Mouse (Mus musculus) lung, postnatal 0 days (tissue): ENCODE measurements at regions not wholly inside any gene's neighbourhood (a gene's known extent, or its start where the extent isn't known, plus 50 kb on each side); places are given as distances from the start of the nearest gene placed in this dataset.

Experiments
- CTCF ChIP-seq: IDR thresholded peaks from 2 replicates; pipeline ENCODE4 v1.5.1; 2016; ENCODE audit warnings: antibody characterized with exemption, mild to moderate bottlenecking
- EP300 ChIP-seq: IDR thresholded peaks from 2 replicates; pipeline ENCODE4 v1.6.1; 2016; ENCODE audit warnings: antibody characterized with exemption, mild to moderate bottlenecking, control low read depth

DNA sequence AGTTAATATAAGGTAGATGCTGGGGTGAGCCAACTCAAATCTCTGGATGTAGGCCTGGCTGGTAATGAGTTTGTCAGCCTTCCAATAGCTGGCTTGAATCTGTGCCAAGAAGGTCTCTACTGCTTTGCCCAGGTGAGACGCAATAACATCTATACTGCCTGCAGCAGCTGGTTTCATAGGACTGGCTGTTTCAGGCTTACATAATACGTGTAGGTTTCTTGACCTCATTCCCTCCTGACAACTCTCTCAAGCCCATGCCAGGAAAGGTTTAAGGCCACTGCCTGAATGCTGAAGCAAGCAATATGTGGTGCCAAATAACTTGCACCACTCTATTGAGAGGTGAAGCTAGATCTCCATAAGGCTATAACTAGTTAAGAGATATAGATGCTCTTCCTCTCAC lies 432.0 kb upstream of the 9130204L05Rik start:
- TF ChIP-seq CTCF (no peak), EP300 (no peak)
